Mouse (Mus musculus) 3T3-L1 (cell line): Measurements from ENCODE around the gene Scml4.

Experiments
- DNase-seq: peaks from one replicate; pipeline ENCODE4 v3.0.0-alpha.2; 2015; ENCODE audit warnings: low read depth, low spot score

The Scml4 gene

GRCm38 (mm10) chr10:42901361-42901760, 41.2 kb downstream of the Scml4 start:
- DNase-seq: no peak

DNA sequence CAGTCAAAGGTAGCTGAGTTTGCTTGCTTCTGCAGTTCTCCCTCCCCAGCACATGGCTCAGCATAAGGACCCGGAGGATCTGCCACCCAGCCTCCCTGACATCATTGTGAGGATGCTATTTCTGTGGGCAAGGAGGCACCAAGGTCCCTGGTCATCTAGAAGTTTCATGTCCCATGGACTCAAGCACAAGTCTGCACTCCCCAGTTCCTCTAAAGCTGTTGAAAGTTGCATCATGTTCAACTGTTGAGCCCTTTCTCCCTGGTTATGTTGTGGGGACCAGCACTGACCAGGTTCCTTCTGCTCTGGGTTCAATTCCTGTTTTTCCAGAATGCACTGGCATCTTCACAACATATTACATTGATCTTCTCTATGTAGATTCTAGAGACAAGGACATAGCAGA, 42.9 kb downstream of the Scml4 start:
- DNase-seq: no peak

- no peak for DNase-seq
These were observed 48.4 kb downstream of the Scml4 start for GRCm38 (mm10) chr10:42908562-42908961.

DNA sequence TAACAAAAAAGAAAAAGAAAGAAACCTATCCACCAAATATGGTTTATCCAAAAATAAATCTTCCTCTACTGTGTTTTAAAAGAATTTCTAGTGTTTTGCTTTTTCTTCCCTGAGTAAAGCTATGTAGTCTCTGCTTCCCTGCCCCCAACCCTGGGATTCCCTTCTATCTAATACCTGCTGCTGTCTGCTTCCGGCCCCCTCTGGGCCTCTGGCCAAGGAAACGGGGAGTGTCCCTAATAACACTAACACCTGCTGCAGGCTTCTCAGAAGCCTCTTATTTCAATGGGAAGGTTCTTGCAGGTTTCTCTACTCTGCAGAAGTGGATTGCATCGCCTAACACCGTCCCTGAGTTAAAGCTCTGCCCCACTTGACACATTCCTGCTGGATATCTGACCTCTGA, 50.4 kb downstream of the Scml4 start:
- DNase-seq: no peak

- DNase-seq: no peak
These were observed 51.9 kb downstream of the Scml4 start for GRCm38 (mm10) chr10:42912056-42912455.

DNA sequence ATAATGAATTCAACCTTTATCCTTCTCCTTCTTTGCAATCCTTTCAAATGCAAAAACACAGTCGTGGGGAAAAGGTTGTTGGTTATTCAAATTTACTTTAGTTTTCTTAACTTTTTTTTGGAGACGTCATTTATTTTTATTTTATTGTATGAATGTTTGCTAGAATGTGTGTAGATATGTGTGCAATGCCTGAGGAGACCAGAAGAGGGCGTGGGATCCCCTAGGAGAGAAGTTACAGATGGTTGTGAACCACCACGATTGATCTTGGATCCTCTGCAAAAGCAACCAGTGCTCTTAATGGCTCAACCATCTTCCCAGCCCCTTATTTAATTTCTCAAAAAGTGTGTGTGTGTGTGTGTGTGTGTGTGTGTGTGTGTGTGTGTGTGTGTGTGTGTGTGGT, 53.0 kb downstream of the Scml4 start:
- no peak for DNase-seq

- no peak for DNase-seq
These were observed 54.0 kb downstream of the Scml4 start for GRCm38 (mm10) chr10:42914146-42914545.

DNA sequence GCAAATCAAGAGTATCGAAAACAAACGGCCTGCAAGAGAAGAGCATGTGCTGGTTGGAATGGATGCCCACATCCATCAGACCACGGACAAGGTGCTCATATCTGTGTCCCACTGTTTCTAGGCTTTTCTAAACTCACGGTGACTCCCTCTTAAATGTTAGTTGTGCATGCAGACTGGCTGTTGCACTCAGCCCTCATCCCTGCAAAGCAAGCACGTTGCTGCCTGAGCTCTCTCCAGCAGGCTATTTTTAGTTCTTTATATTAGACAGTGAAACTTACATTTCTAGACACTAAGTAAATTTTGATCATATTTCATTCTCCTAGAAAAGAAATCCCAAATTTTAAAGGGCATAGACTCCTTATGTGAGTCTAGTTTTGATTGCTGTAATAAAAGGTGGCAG, 57.2 kb downstream of the Scml4 start:
- no peak for DNase-seq

GRCm38 (mm10) chr10:42919786-42920185, 59.6 kb downstream of the Scml4 start:
- no peak for DNase-seq

GRCm38 (mm10) chr10:42925103-42925866, 65.1 kb downstream of the Scml4 start:
- no peak for DNase-seq

GRCm38 (mm10) chr10:42930121-42930650, 70.0 kb downstream of the Scml4 start:
- no peak for DNase-seq

GRCm38 (mm10) chr10:42932862-42933480, 72.8 kb downstream of the Scml4 start:
- DNase-seq: peak; percentile 32

DNA sequence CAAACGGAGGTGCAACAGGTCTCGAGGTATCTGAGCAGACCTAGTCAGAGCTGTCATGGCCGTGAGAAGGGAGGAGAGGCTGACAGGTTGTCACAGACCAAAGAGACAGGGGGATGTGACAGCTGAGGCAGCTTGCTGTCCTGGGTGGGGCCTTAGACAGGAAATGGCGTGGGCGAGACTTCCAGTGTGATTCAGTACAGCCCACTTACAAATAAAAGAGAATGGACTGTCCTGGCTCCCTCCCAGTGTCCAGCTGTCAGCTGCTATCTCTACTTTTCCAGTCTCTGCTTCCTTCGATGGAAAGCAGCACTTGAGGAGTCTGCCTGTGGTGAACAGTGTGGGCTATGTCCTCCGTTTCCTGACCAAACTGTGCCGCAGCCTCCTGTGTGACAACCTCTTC, 74.5 kb downstream of the Scml4 start:
- no peak for DNase-seq

- no peak for DNase-seq
These were observed 76.0 kb downstream of the Scml4 start for GRCm38 (mm10) chr10:42936205-42936604.

DNA sequence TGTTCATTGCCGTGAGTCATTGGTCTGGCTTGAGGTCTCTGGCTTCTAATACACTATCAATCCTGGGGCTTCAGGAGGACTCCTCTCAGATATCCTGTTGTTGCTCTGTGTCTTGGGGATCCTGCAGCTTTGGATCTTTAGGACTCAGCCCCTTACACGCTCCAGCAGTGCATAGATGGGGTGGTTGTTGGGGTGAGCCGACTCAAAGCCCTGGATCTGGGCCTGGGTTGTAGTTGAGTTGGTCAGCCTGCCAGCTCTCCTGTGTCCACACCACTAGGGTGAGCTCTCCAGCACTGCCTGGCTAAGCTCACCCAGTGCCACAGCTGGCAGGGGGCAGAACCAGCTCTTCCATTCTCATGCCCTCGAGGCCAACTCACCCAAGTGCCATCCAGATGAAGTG, 78.2 kb downstream of the Scml4 start:
- no peak for DNase-seq

GRCm38 (mm10) chr10:42939691-42940090, 79.5 kb downstream of the Scml4 start:
- no peak for DNase-seq

DNA sequence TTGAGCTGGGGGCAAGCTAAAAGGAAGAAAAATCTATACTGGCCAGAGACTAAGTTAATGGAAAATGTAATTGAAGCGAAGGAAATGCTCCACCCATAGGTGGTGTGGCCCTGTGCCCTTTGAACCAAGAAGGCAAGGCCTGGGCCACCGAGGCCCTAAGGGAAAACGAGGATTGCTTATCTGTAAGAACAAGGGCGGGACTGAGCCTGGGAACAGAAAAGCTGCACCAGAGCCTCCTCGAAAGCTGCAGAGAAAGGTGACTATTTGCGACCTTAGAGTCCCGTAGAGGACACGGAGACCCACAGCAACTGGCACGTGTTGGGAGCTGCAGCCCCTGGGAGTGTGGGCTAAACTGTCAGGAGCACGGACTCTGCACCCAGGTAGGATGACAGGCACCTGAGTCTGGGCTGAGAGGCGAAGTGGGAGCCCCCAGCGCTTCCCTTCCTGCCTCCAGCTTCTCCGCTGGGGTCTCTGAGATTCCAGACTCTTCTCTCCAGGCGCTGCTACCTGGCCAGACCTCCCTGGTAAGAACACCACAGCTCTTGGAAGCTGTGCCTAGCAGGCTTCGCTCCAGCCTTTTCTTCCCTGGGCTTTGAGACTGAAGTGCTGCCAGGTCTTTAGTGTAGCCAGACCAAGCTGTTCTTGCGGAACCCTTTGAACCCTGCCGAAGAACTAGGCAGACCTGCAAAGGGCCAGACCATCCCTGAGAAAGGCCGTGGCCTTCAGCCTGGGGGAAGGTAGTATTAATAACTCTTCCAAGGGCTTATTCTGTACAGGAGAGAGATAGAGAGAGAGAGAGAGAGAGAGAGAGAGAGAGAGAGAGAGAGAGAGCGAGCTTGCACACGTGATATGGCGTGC, 80.3 kb downstream of the Scml4 start:
- DNase-seq: no peak

GRCm38 (mm10) chr10:42941278-42941677, 81.1 kb downstream of the Scml4 start:
- DNase-seq: no peak

- DNase-seq: peak; percentile 58
These were observed 81.6 kb downstream of the Scml4 start for GRCm38 (mm10) chr10:42941697-42942221.

DNA sequence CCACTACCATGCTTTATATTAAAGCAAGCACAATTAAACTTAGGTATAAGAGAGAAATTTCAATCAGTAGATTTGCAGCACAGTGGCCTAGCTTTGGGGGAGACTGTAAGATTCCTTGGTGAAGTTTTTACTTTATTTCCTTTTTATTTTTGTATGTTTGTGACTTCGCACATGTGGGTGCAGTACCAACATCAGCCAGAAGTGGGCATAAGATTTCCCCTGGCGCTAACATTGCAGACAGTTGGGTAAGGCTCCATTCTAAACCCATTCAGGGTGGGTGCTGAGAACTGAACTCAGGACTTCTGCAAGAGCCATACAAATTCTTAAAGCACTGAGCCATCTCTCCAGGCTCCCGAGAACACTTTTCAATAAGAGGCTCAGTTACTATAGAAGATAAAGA, 82.1 kb downstream of the Scml4 start:
- DNase-seq: peak; percentile 26

DNA sequence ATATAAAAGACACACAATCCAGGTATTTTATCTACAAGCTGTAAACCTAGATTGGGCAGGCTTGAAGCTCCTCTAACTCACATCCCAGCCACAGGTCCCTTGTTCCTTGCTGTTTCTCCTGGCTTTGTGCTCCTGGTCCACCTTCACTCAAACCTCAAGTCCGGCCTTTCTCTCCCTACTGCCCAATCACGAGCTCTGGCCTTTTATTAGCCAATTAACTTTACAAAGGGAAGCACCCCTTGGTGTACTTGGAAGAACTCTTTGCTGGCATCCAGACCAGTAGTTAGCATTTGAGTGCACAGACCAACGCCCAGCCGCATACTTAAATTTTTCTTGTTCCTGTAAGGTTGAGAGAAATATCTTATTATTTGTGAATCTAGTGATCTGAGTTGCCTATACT, 85.1 kb downstream of the Scml4 start:
- no peak for DNase-seq

DNA sequence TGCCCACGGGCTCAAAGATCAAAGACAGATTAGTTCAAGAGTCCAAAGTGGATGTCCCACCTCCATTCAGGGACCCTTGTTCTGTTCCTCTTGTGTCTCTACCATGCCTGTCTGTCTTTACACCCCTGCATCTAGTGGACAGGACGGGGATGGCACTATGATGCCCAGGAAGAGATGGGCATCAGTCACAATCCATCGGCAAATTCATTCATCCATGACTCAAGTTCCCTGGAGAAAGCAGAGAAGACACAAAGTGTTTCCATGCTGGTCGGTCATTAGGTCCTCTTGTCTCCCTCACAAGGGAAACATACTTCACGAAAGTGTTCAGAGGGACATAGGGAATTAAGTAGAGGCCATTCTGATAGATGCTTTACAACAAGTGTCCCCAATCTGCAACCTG, 87.2 kb downstream of the Scml4 start:
- DNase-seq: no peak
